Comparison of ENCODE assay signal across 8 mouse cellular contexts in genomic region chr11:95824877-95825243, GRCm38 (mm10). TPM values are rescaled to one million over a fixed set of nuclear protein-coding genes. Genes with fewer than 3 reads are reported as not detected.
A peak's percentile ranks its signal among the peaks of the same experiment; 100 is the strongest.
DNase-seq lines count a peak whose midpoint lies in the region; ATAC-seq and TF ChIP-seq lines count a peak whose summit lies in the region.

No protein-coding gene starts in this region.

- TF ChIP-seq EP300 in liver, postnatal 0 days (IDR thresholded peaks at IDR 0.05; ENCODE audit: low read depth), result no peak

- no peak overlapping the region; the same call in 1 of the 2 replicates for H3K27ac ChIP-seq in spleen, adult 2 months (ENCODE audit: insufficient read depth, low read length)
- H3K27ac ChIP-seq in embryonic facial prominence, embryonic 13.5 days, result peak overlapping the region; percentile 39; the same call in 1 of the 2 replicates
- H3K27ac ChIP-seq in kidney, embryonic 14.5 days (ENCODE audit: low read depth, low read length), result no peak overlapping the region
- peak overlapping the region; percentile 35; the same call in 1 of the 2 replicates for H3K27ac ChIP-seq in liver, postnatal 0 days (ENCODE audit: low read depth)
- H3K27ac ChIP-seq in olfactory bulb, adult 2 months (ENCODE audit: insufficient read depth, low read depth, low read length), result 0 out of 2 replicates have a peak overlapping the region, but pooled peaks have one; percentile 62

- no peak for TF ChIP-seq CTCF in spleen, adult 2 months (IDR thresholded peaks at IDR 0.05; ENCODE audit: extremely low read depth, insufficient read depth, insufficient read length, insufficient replicate concordance)
- no peak for TF ChIP-seq CTCF in liver, postnatal 0 days (IDR thresholded peaks at IDR 0.05; ENCODE audit: low read depth)
- TF ChIP-seq CTCF in olfactory bulb, adult 2 months (IDR thresholded peaks at IDR 0.05; ENCODE audit: insufficient read depth, low read depth, low read length), result no peak

- H3K27me3 ChIP-seq in spleen, adult 2 months (ENCODE audit: control insufficient read depth, insufficient read depth, low read length), result peaks cover 14% of the 10 kb centered on the region
- H3K27me3 ChIP-seq in embryonic facial prominence, embryonic 13.5 days, result peaks cover 82% of the 10 kb centered on the region
- peaks cover 41% of the 10 kb centered on the region for H3K27me3 ChIP-seq in kidney, embryonic 14.5 days (ENCODE audit: control insufficient read depth, insufficient read depth, low read length)
- peaks cover 16% of the 10 kb centered on the region for H3K27me3 ChIP-seq in liver, postnatal 0 days (ENCODE audit: insufficient read depth, low read length)

- peak overlapping the region; percentile 78; the same call in 1 of the 2 replicates for H3K4me3 ChIP-seq in spleen, adult 2 months (ENCODE audit: extremely low read depth, insufficient read depth, insufficient read length)
- H3K4me3 ChIP-seq in embryonic facial prominence, embryonic 13.5 days, result peak overlapping the region; percentile 63
- peak overlapping the region; percentile 56 for H3K4me3 ChIP-seq in kidney, embryonic 14.5 days (ENCODE audit: low read length)
- H3K4me3 ChIP-seq in liver, postnatal 0 days (ENCODE audit: low read depth, low read length), result peak overlapping the region; percentile 64
- peak overlapping the region; percentile 66 for H3K4me3 ChIP-seq in olfactory bulb, adult 2 months (ENCODE audit: insufficient read depth, low read depth, low read length)

- TF ChIP-seq POLR2A in spleen, adult 2 months (IDR thresholded peaks at IDR 0.05; ENCODE audit: low read depth, low read length), result no peak
- no peak for TF ChIP-seq POLR2A in olfactory bulb, adult 2 months (IDR thresholded peaks at IDR 0.05; ENCODE audit: insufficient read depth, low read depth, low read length)

- H3K4me1 ChIP-seq in spleen, adult 2 months (ENCODE audit: control insufficient read depth, insufficient read depth, insufficient read length), result peaks cover 13% of the 10 kb centered on the region
- H3K4me1 ChIP-seq in embryonic facial prominence, embryonic 13.5 days, result peaks cover 10% of the 10 kb centered on the region
- peaks cover 5% of the 10 kb centered on the region; the same call in 1 of the 2 replicates for H3K4me1 ChIP-seq in kidney, embryonic 14.5 days (ENCODE audit: control insufficient read depth, insufficient read depth, low read length)
- H3K4me1 ChIP-seq in liver, postnatal 0 days (ENCODE audit: insufficient read depth), result peaks cover 24% of the 10 kb centered on the region
- H3K4me1 ChIP-seq in olfactory bulb, adult 2 months (ENCODE audit: control insufficient read depth, insufficient read depth, low read length), result 0 out of 2 replicates have a peak, but pooled peaks cover 6% of the 10 kb centered on the region

- peak overlapping the region; percentile 77 for H3K9ac ChIP-seq in embryonic facial prominence, embryonic 13.5 days
- H3K9ac ChIP-seq in kidney, embryonic 14.5 days (ENCODE audit: low read depth, low read length), result peak overlapping the region; percentile 68
- H3K9ac ChIP-seq in liver, postnatal 0 days (replicated peaks), result peak overlapping the region; percentile 74

- ATAC-seq in embryonic facial prominence, embryonic 13.5 days (ENCODE audit: insufficient number of reproducible peaks, insufficient read depth, low FRiP score, low TSS enrichment, low read depth), result peak; percentile 17; the same call in 1 of the 2 replicates
- peak; percentile 37 for ATAC-seq in kidney, embryonic 14.5 days (ENCODE audit: low FRiP score, low TSS enrichment)
- no peak for ATAC-seq in liver, postnatal 0 days

- 4% methylated on average over 11 of the region's 11 CpGs for WGBS in spleen, adult 2 months
- 0% methylated on average over 11 of the region's 11 CpGs for WGBS in embryonic facial prominence, embryonic 13.5 days
- WGBS in kidney, embryonic 14.5 days, result under 1% methylated on average over 11 of the region's 11 CpGs
- 5% methylated on average over 11 of the region's 11 CpGs for WGBS in liver, postnatal 0 days (ENCODE audit: insufficient replicate concordance)
- 3% methylated on average over 11 of the region's 11 CpGs for WGBS in olfactory bulb, adult 2 months

- no peak for DNase-seq in spleen, adult 2 months (ENCODE audit: low read depth in 1 of 2, low spot score in 2 of 2)
- DNase-seq in spleen, postnatal 14 days (ENCODE audit: low spot score in 2 of 2), result no peak
- DNase-seq in heart, adult 9 months (ENCODE audit: low spot score in 2 of 2), result peak; percentile 72 to 85
- DNase-seq in liver, postnatal 0 days, result no peak
- DNase-seq in yolk sac, embryonic 10.5 days (ENCODE audit: low spot score), result no peak

- no peaks in the 10 kb centered on the region for H3K36me3 ChIP-seq in spleen, adult 2 months (ENCODE audit: control insufficient read depth, insufficient read depth, low read length)
- H3K36me3 ChIP-seq in embryonic facial prominence, embryonic 13.5 days, result no peaks in the 10 kb centered on the region
- no peaks in the 10 kb centered on the region for H3K36me3 ChIP-seq in kidney, embryonic 14.5 days (ENCODE audit: control insufficient read depth, insufficient read depth, low read length)
- no peaks in the 10 kb centered on the region for H3K36me3 ChIP-seq in liver, postnatal 0 days (replicated peaks; ENCODE audit: insufficient read depth, low read length)

- H3K4me2 ChIP-seq in embryonic facial prominence, embryonic 13.5 days, result peak overlapping the region; percentile 96
- peak overlapping the region; percentile 97 for H3K4me2 ChIP-seq in kidney, embryonic 14.5 days (replicated peaks; ENCODE audit: low read depth, low read length)
- peak overlapping the region; percentile 95 for H3K4me2 ChIP-seq in liver, postnatal 0 days (ENCODE audit: low read depth, low read length)

- H3K9me3 ChIP-seq in embryonic facial prominence, embryonic 13.5 days, result no peaks in the 10 kb centered on the region
- no peaks in the 10 kb centered on the region for H3K9me3 ChIP-seq in kidney, embryonic 14.5 days (ENCODE audit: control insufficient read depth, low read length)
- H3K9me3 ChIP-seq in liver, postnatal 0 days (ENCODE audit: low read length), result no peaks in the 10 kb centered on the region

RNA-seq across cellular contexts. Expression of gene Phospho1, which starts 0.6 kb away (rescaled TPM):
- 34.5 and 42.5 TPM in 2 replicates for polyA plus RNA-seq in spleen, adult 2 months (2012; rRNA removed)
- polyA plus RNA-seq in embryonic facial prominence, embryonic 13.5 days (2015; fragmentation: Nextera tagmentation; extraction: Ambion mirVana), result 2.3 and 4.6 TPM in 2 replicates
- polyA plus RNA-seq in kidney, embryonic 14.5 days (2014; fragmentation: Nextera tagmentation; extraction: Ambion mirVana), result not detected in 2 replicates
- polyA plus RNA-seq in liver, postnatal 0 days (2015; fragmentation: Nextera tagmentation; extraction: Ambion mirVana), result 1.9 and 2.0 TPM in 2 replicates
- not detected in 2 replicates for polyA plus RNA-seq in olfactory bulb, adult 2 months (2012; ENCODE audit: insufficient read depth, insufficient read length, low replicate concordance, missing spikeins)

RNA-seq across cellular contexts. Expression of gene Gngt2, which starts 12.2 kb away (rescaled TPM):
- polyA plus RNA-seq in spleen, adult 2 months (2012; rRNA removed), result 28.3 and 30.4 TPM in 2 replicates
- 12.9 and 13.3 TPM in 2 replicates for polyA plus RNA-seq in embryonic facial prominence, embryonic 13.5 days (2015; fragmentation: Nextera tagmentation; extraction: Ambion mirVana)
- polyA plus RNA-seq in kidney, embryonic 14.5 days (2014; fragmentation: Nextera tagmentation; extraction: Ambion mirVana), result 19.5 and 26.0 TPM in 2 replicates
- 30.2 and 32.2 TPM in 2 replicates for polyA plus RNA-seq in liver, postnatal 0 days (2015; fragmentation: Nextera tagmentation; extraction: Ambion mirVana)
- not detected in 2 replicates for polyA plus RNA-seq in olfactory bulb, adult 2 months (2012; ENCODE audit: insufficient read depth, insufficient read length, low replicate concordance, missing spikeins)

RNA-seq across cellular contexts. Expression of gene Abi3, which starts 17.4 kb away (rescaled TPM):
- 166 and 238 TPM in 2 replicates for polyA plus RNA-seq in spleen, adult 2 months (2012; rRNA removed)
- 4.4 and 7.9 TPM in 2 replicates for polyA plus RNA-seq in embryonic facial prominence, embryonic 13.5 days (2015; fragmentation: Nextera tagmentation; extraction: Ambion mirVana)
- polyA plus RNA-seq in kidney, embryonic 14.5 days (2014; fragmentation: Nextera tagmentation; extraction: Ambion mirVana), result 3.9 and 9.8 TPM in 2 replicates
- polyA plus RNA-seq in liver, postnatal 0 days (2015; fragmentation: Nextera tagmentation; extraction: Ambion mirVana), result 9.8 and 10.2 TPM in 2 replicates
- polyA plus RNA-seq in olfactory bulb, adult 2 months (2012; ENCODE audit: insufficient read depth, insufficient read length, low replicate concordance, missing spikeins), result not detected in 2 replicates

Comparison
In these comparisons a context has a peak if more than half of its experiments do, and no peak if none do; other contexts are left out.
1. DNase-seq: peak in heart, adult 9 months (2 of 2); none in spleen, adult 2 months (0 of 2), spleen, postnatal 14 days (0 of 2), liver, postnatal 0 days (single experiment) and yolk sac, embryonic 10.5 days (single experiment).
2. H3K27ac ChIP-seq: peak in embryonic facial prominence, embryonic 13.5 days (single experiment), liver, postnatal 0 days (single experiment) and olfactory bulb, adult 2 months (single experiment); none in spleen, adult 2 months (single experiment) and kidney, embryonic 14.5 days (single experiment).
3. RNA of gene Gngt2, which starts 12.2 kb away (polyA plus RNA-seq): 30.2 to 32.2 TPM in liver, postnatal 0 days, 28.3 to 30.4 TPM in spleen, adult 2 months, 19.5 to 26.0 TPM in kidney, embryonic 14.5 days and 12.9 to 13.3 TPM in embryonic facial prominence, embryonic 13.5 days; not detected in olfactory bulb, adult 2 months; every median in the first group is over 10 times any median in the second.
4. RNA of gene Abi3, which starts 17.4 kb away (polyA plus RNA-seq): 166 to 238 TPM in spleen, adult 2 months; 9.8 to 10.2 TPM in liver, postnatal 0 days, 4.4 to 7.9 TPM in embryonic facial prominence, embryonic 13.5 days, 3.9 to 9.8 TPM in kidney, embryonic 14.5 days and not detected in olfactory bulb, adult 2 months; every median in the first group is over 10 times any median in the second.
5. Peak in every context shown above with its lines, with median percentiles within 50 percentile points of each other: H3K4me3 ChIP-seq, H3K4me2 ChIP-seq and H3K9ac ChIP-seq.